Mouse (Mus musculus): ENCODE measurements around the gene Fezf1. TPM values are rescaled to one million over a fixed set of nuclear protein-coding genes. Genes with fewer than 3 reads are reported as not detected.

The Fezf1 gene
- total and polyA plus RNA-seq, 2 experiments, result not detected

- peaks cover 38% of the 10 kb centered on the region for H3K27me3 ChIP-seq (ENCODE audit: control insufficient read depth, insufficient read depth, low read length)
- H3K79me2 ChIP-seq (ENCODE audit: control insufficient read depth, insufficient read depth, low read length), result no peaks in the 10 kb centered on the region
- 7% methylated on average over 11 of the region's 11 CpGs for WGBS
- no peaks in the 10 kb centered on the region for H3K4me1 ChIP-seq (ENCODE audit: control insufficient read depth, insufficient read depth, low read length)
- H3K9ac ChIP-seq (ENCODE audit: low read depth, low read length), result no peak overlapping the region
- no peak for DNase-seq (ENCODE audit: extremely low read depth, low read depth, low spot score)
- no peaks in the 10 kb centered on the region for H3K36me3 ChIP-seq (ENCODE audit: control insufficient read depth, insufficient read depth, low read length)
- no peak overlapping the region for H3K4me3 ChIP-seq (ENCODE audit: insufficient read depth, low read depth, low read length)
- TF ChIP-seq CTCF (IDR thresholded peaks at IDR 0.05; ENCODE audit: low read depth, low read length), result no peak
- no peak for TF ChIP-seq POLR2A (IDR thresholded peaks at IDR 0.05; ENCODE audit: extremely low read depth, insufficient read depth, low read length)
- no peak overlapping the region for H3K27ac ChIP-seq (replicated peaks; ENCODE audit: insufficient read depth, low read depth, low read length)
Observed at GRCm38 (mm10) chr6:23254644-23255043, 6.5 kb upstream of the Fezf1 start.

DNA sequence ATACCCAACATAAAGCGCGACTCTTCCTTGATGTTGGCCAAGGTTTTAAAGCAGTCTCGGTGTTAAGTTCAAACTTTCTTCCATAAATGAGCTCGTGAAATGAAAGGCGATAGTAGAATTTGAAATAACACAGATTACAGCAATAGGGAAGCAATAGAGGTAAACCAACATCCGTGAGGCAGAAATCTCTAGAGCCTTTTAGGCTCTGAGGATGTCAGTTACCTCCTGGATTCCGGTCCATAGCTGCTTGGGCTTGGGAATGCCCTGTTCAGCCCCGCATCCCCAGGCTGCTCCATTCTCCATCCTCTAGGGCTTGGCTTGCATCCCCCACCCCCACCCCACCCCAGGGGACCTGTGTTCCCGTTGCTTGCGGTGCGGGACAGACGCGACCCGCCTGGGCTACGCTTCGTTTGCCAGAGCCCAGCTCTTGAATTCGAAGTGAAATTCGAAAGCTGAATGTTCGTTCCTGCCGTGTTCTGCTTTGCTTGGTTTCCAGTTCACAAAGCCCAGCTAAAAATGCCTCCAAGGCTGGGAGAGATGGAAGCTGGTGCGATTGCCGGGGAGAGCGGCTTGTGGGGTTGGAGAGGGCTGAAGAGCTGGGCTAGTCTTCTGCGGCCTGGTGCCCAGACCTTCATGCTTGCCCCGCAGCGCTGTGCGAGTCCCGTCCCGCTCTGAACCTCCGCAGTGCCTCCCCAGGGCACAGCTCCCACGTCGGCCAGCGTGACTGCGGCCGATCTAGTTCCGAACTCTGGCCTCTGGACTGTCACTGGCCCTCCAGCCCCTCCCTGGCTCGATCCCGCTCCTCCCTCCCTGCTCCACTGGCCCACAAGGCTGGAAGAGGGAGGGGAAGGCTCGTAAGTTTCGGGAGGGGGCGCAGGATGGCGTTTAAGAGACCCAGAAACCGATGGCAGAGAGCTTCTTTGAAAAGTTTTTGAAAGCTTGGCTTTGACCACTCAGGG lies 5.5 kb upstream of the Fezf1 start:
- Histone ChIP-seq H3K4me3 (ENCODE audit: insufficient read depth, low read depth, low read length) (no peak overlapping the region), H3K4me1 (ENCODE audit: control insufficient read depth, insufficient read depth, low read length) (no peaks in the 10 kb centered on the region), H3K9ac (ENCODE audit: low read depth, low read length) (no peak overlapping the region), H3K27ac (replicated peaks; ENCODE audit: insufficient read depth, low read depth, low read length) (no peak overlapping the region), H3K79me2 (ENCODE audit: control insufficient read depth, insufficient read depth, low read length) (no peaks in the 10 kb centered on the region), H3K36me3 (ENCODE audit: control insufficient read depth, insufficient read depth, low read length) (no peaks in the 10 kb centered on the region), H3K27me3 (ENCODE audit: control insufficient read depth, insufficient read depth, low read length) (peaks cover 38% of the 10 kb centered on the region)
- 4% methylated on average over 43 of the region's 43 CpGs for WGBS
- DNase-seq (ENCODE audit: extremely low read depth, low read depth, low spot score), result no peak
- TF ChIP-seq CTCF (IDR thresholded peaks at IDR 0.05; ENCODE audit: low read depth, low read length) (no peak), POLR2A (IDR thresholded peaks at IDR 0.05; ENCODE audit: extremely low read depth, insufficient read depth, low read length) (no peak)

GRCm38 (mm10) chr6:23252196-23253135 lies 4.3 kb upstream of the Fezf1 start:
- Histone ChIP-seq H3K9ac (ENCODE audit: low read depth, low read length) (no peak overlapping the region), H3K4me1 (ENCODE audit: control insufficient read depth, insufficient read depth, low read length) (no peaks in the 10 kb centered on the region; the same call in 1 of the 2 replicates), H3K27me3 (ENCODE audit: control insufficient read depth, insufficient read depth, low read length) (peaks cover 40% of the 10 kb centered on the region), H3K27ac (replicated peaks; ENCODE audit: insufficient read depth, low read depth, low read length) (no peak overlapping the region), H3K36me3 (ENCODE audit: control insufficient read depth, insufficient read depth, low read length) (no peaks in the 10 kb centered on the region), H3K79me2 (ENCODE audit: control insufficient read depth, insufficient read depth, low read length) (no peaks in the 10 kb centered on the region), H3K4me3 (ENCODE audit: insufficient read depth, low read depth, low read length) (no peak overlapping the region)
- WGBS, result 6% methylated on average over 20 of the region's 20 CpGs
- DNase-seq (ENCODE audit: extremely low read depth, low read depth, low spot score), result no peak
- TF ChIP-seq POLR2A (IDR thresholded peaks at IDR 0.05; ENCODE audit: extremely low read depth, insufficient read depth, low read length), result no peak

GRCm38 (mm10) chr6:23251431-23251830 lies 3.3 kb upstream of the Fezf1 start:
- no peaks in the 10 kb centered on the region for H3K36me3 ChIP-seq (ENCODE audit: control insufficient read depth, insufficient read depth, low read length)
- DNase-seq (ENCODE audit: extremely low read depth, low read depth, low spot score), result no peak
- H3K4me3 ChIP-seq (ENCODE audit: insufficient read depth, low read depth, low read length), result no peak overlapping the region
- no peaks in the 10 kb centered on the region for H3K79me2 ChIP-seq (ENCODE audit: control insufficient read depth, insufficient read depth, low read length)
- H3K4me1 ChIP-seq (ENCODE audit: control insufficient read depth, insufficient read depth, low read length), result no peaks in the 10 kb centered on the region; the same call in 1 of the 2 replicates
- H3K9ac ChIP-seq (ENCODE audit: low read depth, low read length), result no peak overlapping the region
- TF ChIP-seq CTCF (IDR thresholded peaks at IDR 0.05; ENCODE audit: low read depth, low read length) (no peak), POLR2A (IDR thresholded peaks at IDR 0.05; ENCODE audit: extremely low read depth, insufficient read depth, low read length) (no peak)
- WGBS, result 5% methylated on average over 3 of the region's 3 CpGs
- H3K27ac ChIP-seq (replicated peaks; ENCODE audit: insufficient read depth, low read depth, low read length), result no peak overlapping the region
- H3K27me3 ChIP-seq (ENCODE audit: control insufficient read depth, insufficient read depth, low read length), result peaks cover 47% of the 10 kb centered on the region

- H3K27me3 ChIP-seq (ENCODE audit: control insufficient read depth, insufficient read depth, low read length), result peaks cover 49% of the 10 kb centered on the region
- H3K79me2 ChIP-seq (ENCODE audit: control insufficient read depth, insufficient read depth, low read length), result no peaks in the 10 kb centered on the region
- H3K4me1 ChIP-seq (ENCODE audit: control insufficient read depth, insufficient read depth, low read length), result no peaks in the 10 kb centered on the region; the same call in 1 of the 2 replicates
- H3K4me3 ChIP-seq (ENCODE audit: insufficient read depth, low read depth, low read length), result no peak overlapping the region
- DNase-seq (ENCODE audit: extremely low read depth, low read depth, low spot score), result no peak
- no peaks in the 10 kb centered on the region for H3K36me3 ChIP-seq (ENCODE audit: control insufficient read depth, insufficient read depth, low read length)
- TF ChIP-seq POLR2A (IDR thresholded peaks at IDR 0.05; ENCODE audit: extremely low read depth, insufficient read depth, low read length) (no peak), CTCF (IDR thresholded peaks at IDR 0.05; ENCODE audit: low read depth, low read length) (no peak)
- 7% methylated on average over 22 of the region's 22 CpGs for WGBS
- H3K27ac ChIP-seq (replicated peaks; ENCODE audit: insufficient read depth, low read depth, low read length), result no peak overlapping the region
- no peak overlapping the region for H3K9ac ChIP-seq (ENCODE audit: low read depth, low read length)
Observed at GRCm38 (mm10) chr6:23250288-23250955, 2.3 kb upstream of the Fezf1 start.

Data from liver, adult 2 months (tissue).